Comparison of ENCODE assay signal across 15 mouse cellular contexts in genomic region chr1:175607308-175607707, GRCm38 (mm10). TPM values are rescaled to one million over a fixed set of nuclear protein-coding genes. Genes with fewer than 3 reads are reported as not detected.
"Had no signal": no experiment of that assay in that cellular context is flagged by ENCODE, and none has a peak within 500 bp of the region (broad histone marks: within the 10 kb centered on the region; RNA-seq: fewer than 3 reads in every experiment).

No protein-coding gene starts in this region.

- DNase-seq: kidney, adult 11 months; kidney, adult 9 months; kidney, postnatal 36 days; layer of hippocampus, adult 9-11 months; layer of hippocampus, postnatal 36 days; lung, postnatal 4 days; midbrain, embryonic 14.5 days; right cerebral cortex, postnatal 14 days; thymus, postnatal 4 days had no signal

- H3K4me3 ChIP-seq: limb, embryonic 12.5 days; midbrain, embryonic 10.5 days; myocyte; neural tube, embryonic 13.5 days had no signal

- H3K9me3 ChIP-seq: limb, embryonic 12.5 days; midbrain, embryonic 10.5 days; neural tube, embryonic 13.5 days had no signal

- H3K27ac ChIP-seq: kidney, postnatal 0 days; limb, embryonic 12.5 days; midbrain, embryonic 10.5 days; neural tube, embryonic 13.5 days had no signal

- H3K27me3 ChIP-seq: limb, embryonic 12.5 days; neural tube, embryonic 13.5 days had no signal

- H3K4me2 ChIP-seq: limb, embryonic 12.5 days; neural tube, embryonic 13.5 days had no signal

- H3K4me1 ChIP-seq: limb, embryonic 12.5 days; midbrain, embryonic 10.5 days; neural tube, embryonic 13.5 days had no signal

- H3K9ac ChIP-seq: limb, embryonic 12.5 days; neural tube, embryonic 13.5 days had no signal

RNA-seq across cellular contexts. Expression of gene Kmo, which starts 12.9 kb away (rescaled TPM):
- total RNA-seq: layer of hippocampus, adult 18-20 months had no signal
- polyA plus RNA-seq: midbrain, embryonic 14.5 days; myocyte had no signal
